Mouse (Mus musculus) hindbrain, embryonic 13.5 days (tissue): Measurements from ENCODE around the gene Gsn. TPM values are rescaled to one million over a fixed set of nuclear protein-coding genes. Genes with fewer than 3 reads are reported as not detected.

Experiments used
- ATAC-seq: fragments of 200-750 bp; cut with Nextera tagmentation; 2 replicates; pipeline ENCODE4 v1.8.0; 2017; ENCODE audit warnings: moderate TSS enrichment; ENCODE audit not compliant: low FRiP score
- H3K27ac ChIP-seq: fragments of 300-500 bp; sonication (generic); 2 replicates; pipeline ENCODE4 v1.5.1; 2015; ENCODE audit warnings: inconsistent platforms, mild to moderate bottlenecking, moderate library complexity
- H3K27me3 ChIP-seq: fragments of 300-500 bp; sonication (generic); 2 replicates; pipeline ENCODE4 v1.6.1; 2015; ENCODE audit warnings: mild to moderate bottlenecking, inconsistent platforms
- H3K36me3 ChIP-seq: fragments of 300-500 bp; sonication (generic); 2 replicates; pipeline ENCODE4 v1.6.1; 2015; ENCODE audit warnings: mild to moderate bottlenecking, inconsistent platforms
- H3K4me1 ChIP-seq: fragments of 300-500 bp; sonication (generic); replicated peaks from 2 replicates; pipeline ENCODE4 v1.6.1; 2015; ENCODE audit warnings: inconsistent platforms
- H3K4me2 ChIP-seq: fragments of 300-500 bp; sonication (generic); 2 replicates; pipeline ENCODE4 v1.6.1; 2015; ENCODE audit warnings: inconsistent platforms, mild to moderate bottlenecking, moderate library complexity
- H3K4me3 ChIP-seq: fragments of 300-500 bp; sonication (generic); 2 replicates; pipeline ENCODE4 v1.5.1; 2015; ENCODE audit warnings: mild to moderate bottlenecking, inconsistent platforms
- H3K9ac ChIP-seq: fragments of 300-500 bp; sonication (generic); 2 replicates; pipeline ENCODE4 v1.6.1; 2015; ENCODE audit warnings: mild to moderate bottlenecking, inconsistent platforms
- H3K9me3 ChIP-seq: fragments of 300-500 bp; sonication (generic); 2 replicates; pipeline ENCODE4 v1.6.1; 2016; ENCODE audit warnings: inconsistent platforms
- WGBS: fragments of 180-500 bp; shearing (Covaris S2); methylation state at CpG from one replicate; pipeline ENCODE4 v1.1.7; 2015; 5-methylcytosine and 5-hydroxymethylcytosine counted together
- polyA plus RNA-seq: library from polyadenylated mRNA; unstranded; fragments of >200 nt; fragmentation: Nextera tagmentation; extraction: Ambion mirVana; gene quantifications from 2 replicates; pipeline ENCODE4 v1.2.1, GENCODE M21; 2015

The Gsn gene
- polyA plus RNA-seq, 1 experiment from 2014 or later, result 27.4 TPM

- Histone ChIP-seq H3K27ac (no peak overlapping the region), H3K9ac (0 out of 2 replicates have a peak overlapping the region, but pooled peaks have one; percentile 78), H3K36me3 (no peaks in the 10 kb centered on the region), H3K27me3 (peaks cover 37% of the 10 kb centered on the region), H3K4me3 (peak overlapping the region; percentile 55), H3K9me3 (no peaks in the 10 kb centered on the region), H3K4me2 (peak overlapping the region; percentile 84), H3K4me1 (peaks cover 26% of the 10 kb centered on the region)
- WGBS, result 48% methylated on average over 8 of the region's 8 CpGs
- ATAC-seq, result no peak
These were observed 752 bp downstream of the Gsn start for GRCm38 (mm10) chr2:35256932-35257331.

- Histone ChIP-seq H3K27ac (no peak overlapping the region), H3K4me2 (no peak overlapping the region), H3K36me3 (no peaks in the 10 kb centered on the region), H3K27me3 (peaks cover 37% of the 10 kb centered on the region), H3K9ac (no peak overlapping the region), H3K4me1 (peaks cover 26% of the 10 kb centered on the region), H3K4me3 (no peak overlapping the region), H3K9me3 (no peaks in the 10 kb centered on the region)
- ATAC-seq, result no peak
- WGBS, result 86% methylated on average over 2 of the region's 2 CpGs
These were observed 1.7 kb downstream of the Gsn start for GRCm38 (mm10) chr2:35257886-35258285.

- no peak overlapping the region for H3K27ac ChIP-seq
- H3K27me3 ChIP-seq, result peaks cover 33% of the 10 kb centered on the region
- H3K36me3 ChIP-seq, result no peaks in the 10 kb centered on the region
- H3K9ac ChIP-seq, result no peak overlapping the region
- peaks cover 26% of the 10 kb centered on the region for H3K4me1 ChIP-seq
- H3K4me2 ChIP-seq, result no peak overlapping the region
- ATAC-seq, result no peak
- H3K9me3 ChIP-seq, result no peaks in the 10 kb centered on the region
- 88% methylated on average over 4 of the region's 4 CpGs for WGBS
- no peak overlapping the region for H3K4me3 ChIP-seq
These were observed 2.4 kb downstream of the Gsn start for GRCm38 (mm10) chr2:35258590-35258989.

- Histone ChIP-seq H3K4me3 (no peak overlapping the region), H3K36me3 (no peaks in the 10 kb centered on the region), H3K9ac (no peak overlapping the region), H3K27ac (no peak overlapping the region), H3K4me1 (peaks cover 26% of the 10 kb centered on the region), H3K4me2 (no peak overlapping the region), H3K27me3 (peaks cover 27% of the 10 kb centered on the region), H3K9me3 (no peaks in the 10 kb centered on the region)
- no peak for ATAC-seq
- 52% methylated on average over 13 of the region's 13 CpGs for WGBS
These were observed 3.3 kb downstream of the Gsn start for GRCm38 (mm10) chr2:35259338-35260080.

GRCm38 (mm10) chr2:35260291-35260690, 4.1 kb downstream of the Gsn start:
- H3K9me3 ChIP-seq, result no peaks in the 10 kb centered on the region
- no peak overlapping the region for H3K9ac ChIP-seq
- H3K4me2 ChIP-seq, result no peak overlapping the region
- H3K4me3 ChIP-seq, result no peak overlapping the region
- H3K36me3 ChIP-seq, result no peaks in the 10 kb centered on the region
- 76% methylated on average over 1 of the region's 1 CpGs for WGBS
- H3K27me3 ChIP-seq, result peaks cover 20% of the 10 kb centered on the region
- H3K4me1 ChIP-seq, result peaks cover 25% of the 10 kb centered on the region
- no peak overlapping the region for H3K27ac ChIP-seq
- ATAC-seq, result no peak

- no peak for ATAC-seq
- 89% methylated on average over 1 of the region's 1 CpGs for WGBS
These were observed 7.9 kb downstream of the Gsn start for GRCm38 (mm10) chr2:35264095-35264494.

GRCm38 (mm10) chr2:35265296-35265695, 9.1 kb downstream of the Gsn start:
- no peak overlapping the region for H3K4me2 ChIP-seq
- peaks cover 18% of the 10 kb centered on the region for H3K4me1 ChIP-seq
- WGBS, result 50% methylated on average over 8 of the region's 8 CpGs
- peak; percentile 66; the same call in 1 of the 2 replicates for ATAC-seq
- H3K27ac ChIP-seq, result no peak overlapping the region
- H3K9me3 ChIP-seq, result no peaks in the 10 kb centered on the region
- 0 out of 2 replicates have a peak, but pooled peaks cover 3% of the 10 kb centered on the region for H3K27me3 ChIP-seq
- H3K36me3 ChIP-seq, result no peaks in the 10 kb centered on the region
- H3K9ac ChIP-seq, result no peak overlapping the region
- H3K4me3 ChIP-seq, result no peak overlapping the region

More at GRCm38 (mm10) chr2:35264095-35264494, 7.9 kb downstream of the Gsn start:
- no peaks in the 10 kb centered on the region for H3K9me3 ChIP-seq
- H3K36me3 ChIP-seq, result no peaks in the 10 kb centered on the region
- H3K4me1 ChIP-seq, result peaks cover 15% of the 10 kb centered on the region; the same call in 1 of the 2 replicates
- 0 out of 2 replicates have a peak, but pooled peaks cover 3% of the 10 kb centered on the region for H3K27me3 ChIP-seq
- H3K27ac ChIP-seq, result no peak overlapping the region
- H3K4me2 ChIP-seq, result no peak overlapping the region
- no peak overlapping the region for H3K4me3 ChIP-seq
- no peak overlapping the region for H3K9ac ChIP-seq

- no peak overlapping the region for H3K27ac ChIP-seq
- WGBS, result 85% methylated on average over 8 of the region's 8 CpGs
- H3K36me3 ChIP-seq, result no peaks in the 10 kb centered on the region
- no peak overlapping the region for H3K9ac ChIP-seq
- peaks cover 22% of the 10 kb centered on the region for H3K4me1 ChIP-seq
- 0 out of 2 replicates have a peak, but pooled peaks cover 3% of the 10 kb centered on the region for H3K27me3 ChIP-seq
- H3K4me2 ChIP-seq, result no peak overlapping the region
- no peak for ATAC-seq
- H3K9me3 ChIP-seq, result no peaks in the 10 kb centered on the region
- H3K4me3 ChIP-seq, result no peak overlapping the region
These were observed 9.6 kb downstream of the Gsn start for GRCm38 (mm10) chr2:35265775-35266174.

- H3K27me3 ChIP-seq, result 0 out of 2 replicates have a peak, but pooled peaks cover 3% of the 10 kb centered on the region
- no peaks in the 10 kb centered on the region for H3K36me3 ChIP-seq
- H3K4me3 ChIP-seq, result no peak overlapping the region
- 81% methylated on average over 9 of the region's 9 CpGs for WGBS
- no peak for ATAC-seq
- H3K9ac ChIP-seq, result no peak overlapping the region
- H3K4me1 ChIP-seq, result peaks cover 22% of the 10 kb centered on the region
- H3K9me3 ChIP-seq, result no peaks in the 10 kb centered on the region
- no peak overlapping the region for H3K4me2 ChIP-seq
- no peak overlapping the region for H3K27ac ChIP-seq
These were observed 10.2 kb downstream of the Gsn start for GRCm38 (mm10) chr2:35266251-35266905.

- Histone ChIP-seq H3K27ac (no peak overlapping the region), H3K4me2 (no peak overlapping the region), H3K36me3 (no peaks in the 10 kb centered on the region), H3K4me1 (peaks cover 22% of the 10 kb centered on the region), H3K9me3 (no peaks in the 10 kb centered on the region), H3K4me3 (no peak overlapping the region), H3K9ac (no peak overlapping the region), H3K27me3 (0 out of 2 replicates have a peak, but pooled peaks cover 3% of the 10 kb centered on the region)
- no peak for ATAC-seq
- 87% methylated on average over 13 of the region's 13 CpGs for WGBS
These were observed 11.1 kb downstream of the Gsn start for GRCm38 (mm10) chr2:35267156-35267875.

- Histone ChIP-seq H3K27ac (no peak overlapping the region), H3K4me1 (peaks cover 22% of the 10 kb centered on the region), H3K4me2 (no peak overlapping the region), H3K36me3 (no peaks in the 10 kb centered on the region), H3K4me3 (no peak overlapping the region), H3K27me3 (0 out of 2 replicates have a peak, but pooled peaks cover 3% of the 10 kb centered on the region), H3K9ac (no peak overlapping the region), H3K9me3 (no peaks in the 10 kb centered on the region)
- no peak for ATAC-seq
- WGBS, result 83% methylated on average over 10 of the region's 10 CpGs
These were observed 11.8 kb downstream of the Gsn start for GRCm38 (mm10) chr2:35267876-35268566.

- H3K9ac ChIP-seq, result no peak overlapping the region
- H3K4me2 ChIP-seq, result no peak overlapping the region
These were observed 13.0 kb downstream of the Gsn start for GRCm38 (mm10) chr2:35269136-35269535.

More at GRCm38 (mm10) chr2:35269136-35269535, 13.0 kb downstream of the Gsn start:
- H3K27ac ChIP-seq, result no peak overlapping the region
- no peak for ATAC-seq
- WGBS, result 76% methylated on average over 6 of the region's 6 CpGs
- 0 out of 2 replicates have a peak, but pooled peaks cover 3% of the 10 kb centered on the region for H3K27me3 ChIP-seq
- H3K4me1 ChIP-seq, result peaks cover 30% of the 10 kb centered on the region
- no peaks in the 10 kb centered on the region for H3K9me3 ChIP-seq
- H3K4me3 ChIP-seq, result no peak overlapping the region
- no peaks in the 10 kb centered on the region for H3K36me3 ChIP-seq
